ENCODE assay signal across 8 mouse cellular contexts in genomic region chr9:51103808-51104514, GRCm38 (mm10). TPM values are rescaled to one million over a fixed set of nuclear protein-coding genes. Genes with fewer than 3 reads are reported as not detected.
DNase-seq lines count a peak whose midpoint lies in the region; ATAC-seq lines count a peak whose summit lies in the region.

No protein-coding gene starts in this region.

- H3K27ac ChIP-seq in heart, embryonic 15.5 days: no peak overlapping the region

- peaks cover 16% of the 10 kb centered on the region for H3K4me1 ChIP-seq in heart, embryonic 15.5 days (replicated peaks)

- peak; percentile 72 for DNase-seq in 3T3-L1 (ENCODE audit: low read depth, low spot score)
- peak; percentile 76 for DNase-seq in Muller cell, postnatal 12 days (ENCODE audit: inconsistent ontology term)
- DNase-seq in embryo, embryonic 10 days (ENCODE audit: low spot score): peak; percentile 64
- peak; percentile 80 for DNase-seq in kidney, postnatal 10 days
- DNase-seq in mesoderm, embryonic 11.5 days (ENCODE audit: low read depth, low spot score): peak; percentile 42
- peak; percentile 74 for DNase-seq in testis, postnatal 10 days (ENCODE audit: low spot score)
- no peak for DNase-seq in left cerebral cortex, adult 11 months (ENCODE audit: low spot score)

- H3K27me3 ChIP-seq in heart, embryonic 15.5 days: peaks cover 18% of the 10 kb centered on the region

- ATAC-seq in heart, embryonic 15.5 days (replicated peaks; ENCODE audit: insufficient number of reproducible peaks, insufficient read depth, low FRiP score, low read depth): 0 out of 2 replicates have a peak, but pooled peaks have one; percentile 27

- no peaks in the 10 kb centered on the region for H3K9me3 ChIP-seq in heart, embryonic 15.5 days (replicated peaks)

- no peaks in the 10 kb centered on the region for H3K36me3 ChIP-seq in heart, embryonic 15.5 days

- 12% methylated on average over 30 of the region's 30 CpGs for WGBS in heart, embryonic 15.5 days

- peak overlapping the region; percentile 60 for H3K9ac ChIP-seq in heart, embryonic 15.5 days

- peak overlapping the region; percentile 100 for H3K4me2 ChIP-seq in heart, embryonic 15.5 days

- H3K4me3 ChIP-seq in heart, embryonic 15.5 days: peak overlapping the region; percentile 63

RNA-seq across cellular contexts. Expression of gene 4833427G06Rik, which starts 2.1 kb away (rescaled TPM):
- polyA plus RNA-seq in heart, embryonic 15.5 days (2015; fragmentation: Nextera tagmentation; extraction: Ambion mirVana): 0.19 TPM in 1 of 2 replicates, not detected in the other

RNA-seq across cellular contexts. Expression of gene Layn, which starts 27.1 kb away (rescaled TPM):
- polyA plus RNA-seq in heart, embryonic 15.5 days (2015; fragmentation: Nextera tagmentation; extraction: Ambion mirVana): 8.8 and 8.9 TPM in 2 replicates

RNA-seq across cellular contexts. Expression of gene Btg4, which starts 43.3 kb away (rescaled TPM):
- not detected in 2 replicates for polyA plus RNA-seq in heart, embryonic 15.5 days (2015; fragmentation: Nextera tagmentation; extraction: Ambion mirVana)
